Mouse (Mus musculus) midbrain, embryonic 10.5 days (tissue): ENCODE measurements around the gene Tmem231. TPM values are rescaled to one million over a fixed set of nuclear protein-coding genes. Genes with fewer than 3 reads are reported as not detected.
A peak's percentile ranks its signal among the peaks of the same experiment; 100 is the strongest.

Experiments
- DNase-seq: peaks from one replicate; pipeline ENCODE4 v3.0.0-alpha.2; 2017; ENCODE audit warnings: low spot score
- H3K27ac ChIP-seq: fragments of 300-500 bp; sonication (generic); replicated peaks from 2 replicates; pipeline ENCODE4 v1.5.1; 2016; ENCODE audit warnings: mild to moderate bottlenecking
- H3K27me3 ChIP-seq: fragments of 300-500 bp; sonication (generic); 2 replicates; pipeline ENCODE4 v1.6.1; 2016; ENCODE audit warnings: low read depth, mild to moderate bottlenecking; ENCODE audit not compliant: poor library complexity, severe bottlenecking
- H3K36me3 ChIP-seq: fragments of 300-500 bp; sonication (generic); 2 replicates; pipeline ENCODE4 v1.6.1; 2016; ENCODE audit warnings: mild to moderate bottlenecking, moderate library complexity
- H3K4me1 ChIP-seq: fragments of 300-500 bp; sonication (generic); 2 replicates; pipeline ENCODE4 v1.6.1; 2016
- H3K4me3 ChIP-seq: fragments of 300-500 bp; sonication (generic); 2 replicates; pipeline ENCODE4 v1.5.1; 2016; ENCODE audit warnings: mild to moderate bottlenecking, moderate library complexity
- H3K9me3 ChIP-seq: fragments of 300-500 bp; sonication (generic); replicated peaks from 2 replicates; pipeline ENCODE4 v1.6.1; 2016; ENCODE audit warnings: mild to moderate bottlenecking
- WGBS: fragments of 180-500 bp; shearing (Covaris S2); methylation state at CpG from one replicate; pipeline ENCODE4 v1.1.7; 2016; 5-methylcytosine and 5-hydroxymethylcytosine counted together
- polyA plus RNA-seq: library from polyadenylated mRNA; unstranded; fragments of >200 nt; fragmentation: Nextera tagmentation; extraction: Ambion mirVana; gene quantifications from 2 replicates; pipeline ENCODE4 v1.2.1, GENCODE M21; 2016

The Tmem231 gene
- polyA plus RNA-seq, 1 experiment from 2014 or later: 26.7 TPM

GRCm38 (mm10) chr8:111920971-111921370 lies 12.7 kb downstream of the Tmem231 start:
- H3K36me3 ChIP-seq: peaks cover 23% of the 10 kb centered on the region
- no peak overlapping the region for H3K27ac ChIP-seq
- H3K4me1 ChIP-seq: no peaks in the 10 kb centered on the region
- no peak for DNase-seq
- H3K4me3 ChIP-seq: no peak overlapping the region
- no peaks in the 10 kb centered on the region for H3K9me3 ChIP-seq
- H3K27me3 ChIP-seq: no peaks in the 10 kb centered on the region
- 87% methylated on average over 4 of the region's 4 CpGs for WGBS

- DNase-seq: no peak
- Histone ChIP-seq H3K4me3 (no peak overlapping the region), H3K36me3 (peaks cover 23% of the 10 kb centered on the region), H3K4me1 (no peaks in the 10 kb centered on the region), H3K9me3 (no peaks in the 10 kb centered on the region), H3K27ac (no peak overlapping the region), H3K27me3 (no peaks in the 10 kb centered on the region)
- 82% methylated on average over 2 of the region's 2 CpGs for WGBS
Measured at GRCm38 (mm10) chr8:111919663-111920062, 14.0 kb downstream of the Tmem231 start.

- Histone ChIP-seq H3K36me3 (peaks cover 25% of the 10 kb centered on the region), H3K9me3 (no peaks in the 10 kb centered on the region), H3K27me3 (peaks cover 46% of the 10 kb centered on the region), H3K4me1 (peaks cover 18% of the 10 kb centered on the region), H3K4me3 (no peak overlapping the region), H3K27ac (no peak overlapping the region)
- DNase-seq: no peak
- 53% methylated on average over 12 of the region's 12 CpGs for WGBS
Measured at GRCm38 (mm10) chr8:111912860-111913432, 20.7 kb downstream of the Tmem231 start.

GRCm38 (mm10) chr8:111911572-111911971 lies 22.1 kb downstream of the Tmem231 start:
- DNase-seq: no peak
- peaks cover 18% of the 10 kb centered on the region for H3K4me1 ChIP-seq
- WGBS: 50% methylated on average over 7 of the region's 7 CpGs
- no peak overlapping the region for H3K27ac ChIP-seq
- H3K36me3 ChIP-seq: peaks cover 17% of the 10 kb centered on the region
- H3K4me3 ChIP-seq: no peak overlapping the region
- peaks cover 54% of the 10 kb centered on the region for H3K27me3 ChIP-seq
- H3K9me3 ChIP-seq: no peaks in the 10 kb centered on the region

- peak; percentile 51 for DNase-seq
- Histone ChIP-seq H3K27me3 (peaks cover 54% of the 10 kb centered on the region), H3K9me3 (no peaks in the 10 kb centered on the region), H3K27ac (peak within 1 kb of the TSS; percentile 80), H3K4me3 (peak within 1 kb of the TSS; percentile 60), H3K36me3 (peaks cover 11% of the 10 kb centered on the region), H3K4me1 (peaks cover 18% of the 10 kb centered on the region)
- 4% methylated on average over 47 of the region's 47 CpGs for WGBS
Measured at GRCm38 (mm10) chr8:111909621-111910450, 23.8 kb downstream of the Tmem231 start, which contains the start of gene Chst5. TSS of gene Chst5 (minus strand) at chr8:111910447.

GRCm38 (mm10) chr8:111905500-111906121 lies 28.1 kb downstream of the Tmem231 start:
- Histone ChIP-seq H3K4me1 (peaks cover 18% of the 10 kb centered on the region), H3K27me3 (peaks cover 27% of the 10 kb centered on the region), H3K36me3 (no peaks in the 10 kb centered on the region), H3K27ac (no peak overlapping the region), H3K9me3 (no peaks in the 10 kb centered on the region), H3K4me3 (no peak overlapping the region)
- WGBS: 77% methylated on average over 8 of the region's 8 CpGs
- DNase-seq: no peak

- Histone ChIP-seq H3K4me3 (no peak overlapping the region), H3K36me3 (no peaks in the 10 kb centered on the region), H3K27me3 (no peaks in the 10 kb centered on the region), H3K9me3 (no peaks in the 10 kb centered on the region), H3K4me1 (0 out of 2 replicates have a peak, but pooled peaks cover 7% of the 10 kb centered on the region), H3K27ac (no peak overlapping the region)
- WGBS: 42% methylated on average over 5 of the region's 5 CpGs
- DNase-seq: no peak
Measured at GRCm38 (mm10) chr8:111902080-111902479, 31.6 kb downstream of the Tmem231 start.

- Histone ChIP-seq H3K27ac (no peak overlapping the region), H3K36me3 (no peaks in the 10 kb centered on the region), H3K4me3 (no peak overlapping the region), H3K9me3 (no peaks in the 10 kb centered on the region), H3K27me3 (no peaks in the 10 kb centered on the region), H3K4me1 (0 out of 2 replicates have a peak, but pooled peaks cover 7% of the 10 kb centered on the region)
- 30% methylated on average over 10 of the region's 10 CpGs for WGBS
- no peak for DNase-seq
Measured at GRCm38 (mm10) chr8:111898586-111898985, 35.1 kb downstream of the Tmem231 start.

- H3K4me1 ChIP-seq: peaks cover 14% of the 10 kb centered on the region
- no peak overlapping the region for H3K27ac ChIP-seq
- no peak for DNase-seq
- H3K9me3 ChIP-seq: no peaks in the 10 kb centered on the region
- peaks cover 27% of the 10 kb centered on the region for H3K27me3 ChIP-seq
- WGBS: 87% methylated on average over 7 of the region's 7 CpGs
- no peak overlapping the region for H3K4me3 ChIP-seq
- no peaks in the 10 kb centered on the region for H3K36me3 ChIP-seq
Measured at GRCm38 (mm10) chr8:111894955-111895354, 38.7 kb downstream of the Tmem231 start.

GRCm38 (mm10) chr8:111892615-111893014 lies 41.1 kb downstream of the Tmem231 start:
- DNase-seq: no peak
- WGBS: 74% methylated on average over 5 of the region's 5 CpGs
- Histone ChIP-seq H3K9me3 (no peaks in the 10 kb centered on the region), H3K4me1 (peaks cover 14% of the 10 kb centered on the region), H3K36me3 (no peaks in the 10 kb centered on the region), H3K27ac (no peak overlapping the region), H3K4me3 (no peak overlapping the region), H3K27me3 (peaks cover 49% of the 10 kb centered on the region)

- H3K4me1 ChIP-seq: peaks cover 14% of the 10 kb centered on the region
- 37% methylated on average over 8 of the region's 8 CpGs for WGBS
- peaks cover 56% of the 10 kb centered on the region for H3K27me3 ChIP-seq
- DNase-seq: peak; percentile 18
- H3K9me3 ChIP-seq: no peaks in the 10 kb centered on the region
- H3K27ac ChIP-seq: no peak overlapping the region
- H3K36me3 ChIP-seq: no peaks in the 10 kb centered on the region
- H3K4me3 ChIP-seq: no peak overlapping the region
Measured at GRCm38 (mm10) chr8:111891983-111892382, 41.7 kb downstream of the Tmem231 start.

- H3K27me3 ChIP-seq: peaks cover 59% of the 10 kb centered on the region
- no peak overlapping the region for H3K4me3 ChIP-seq
- H3K4me1 ChIP-seq: peaks cover 14% of the 10 kb centered on the region
- no peaks in the 10 kb centered on the region for H3K9me3 ChIP-seq
- H3K36me3 ChIP-seq: no peaks in the 10 kb centered on the region
- DNase-seq: no peak
- H3K27ac ChIP-seq: no peak overlapping the region
- WGBS: 64% methylated on average over 6 of the region's 6 CpGs
Measured at GRCm38 (mm10) chr8:111890911-111891303, 42.8 kb downstream of the Tmem231 start.
